Mouse (Mus musculus): ENCODE results near the gene Ahsg.

- TF ChIP-seq CTCF (IDR thresholded peaks at IDR 0.05; ENCODE audit: low read depth) (no peak), EP300 (IDR thresholded peaks at IDR 0.05; ENCODE audit: low read depth) (no peak)
Observed at GRCm38 (mm10) chr16:22938541-22938940, 47.5 kb downstream of the Ahsg start.
